Mouse (Mus musculus) kidney, postnatal 25 days (tissue): ENCODE results near the gene Cst13.
"Not testable (repeated sequence)": the region's sequence is repeated elsewhere in the genome, so short reads cannot be mapped to it uniquely, and the experiment has no call there.

Experiments
- DNase-seq, 2 experiments: peaks; one replicate each; pipeline ENCODE4 v3.0.0; 2021; ENCODE audit warnings: mixed read lengths in 2 of 2

The Cst13 gene

DNA sequence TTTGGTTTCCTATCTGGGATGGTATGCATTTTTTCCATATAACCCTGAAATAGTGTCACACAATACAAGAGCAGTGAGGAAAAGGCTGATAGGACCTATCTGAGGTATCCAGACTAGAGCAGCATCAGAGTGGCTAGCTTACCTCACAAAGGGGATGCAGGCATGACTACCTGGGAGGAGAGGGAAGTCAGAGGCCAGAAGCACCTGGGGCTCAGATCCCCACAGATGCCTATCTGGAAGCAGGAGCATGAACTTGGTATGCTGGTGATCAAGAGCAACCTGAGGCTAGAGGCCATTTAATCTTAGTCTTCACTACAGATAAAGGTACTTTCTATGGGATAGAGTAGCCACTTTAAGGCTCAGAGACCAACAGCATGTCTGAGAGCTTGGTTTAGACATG lies at the start of gene Cst13:
Gene Cst13 (plus strand): TSS at position 173 of the 400 bp plus-strand sequence.
- no peak for DNase-seq

DNA sequence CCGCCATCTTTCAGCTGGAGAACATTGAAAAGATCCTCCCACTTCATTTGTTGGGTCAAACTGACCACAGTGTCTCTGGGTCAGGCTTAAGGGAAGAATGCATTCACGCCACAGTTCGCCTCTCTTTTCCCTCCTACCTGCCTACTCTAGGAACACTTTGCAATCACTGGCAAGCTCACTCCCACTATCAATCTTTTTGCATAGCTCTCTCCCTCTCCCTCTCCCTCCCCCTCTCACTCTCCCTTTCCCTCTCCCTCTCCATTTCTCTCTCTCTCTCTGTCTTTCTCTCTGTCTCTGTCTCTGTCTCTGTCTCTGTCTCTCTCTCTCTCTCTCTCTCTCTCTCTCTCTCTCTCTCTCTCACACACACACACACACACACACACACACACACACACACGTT lies 48.5 kb upstream of the Cst13 start, which contains the start of gene Cst11:
Gene Cst11 (minus strand): TSS at position 101 of the 400 bp plus-strand sequence.
- not testable (repeated sequence) for DNase-seq

DNA sequence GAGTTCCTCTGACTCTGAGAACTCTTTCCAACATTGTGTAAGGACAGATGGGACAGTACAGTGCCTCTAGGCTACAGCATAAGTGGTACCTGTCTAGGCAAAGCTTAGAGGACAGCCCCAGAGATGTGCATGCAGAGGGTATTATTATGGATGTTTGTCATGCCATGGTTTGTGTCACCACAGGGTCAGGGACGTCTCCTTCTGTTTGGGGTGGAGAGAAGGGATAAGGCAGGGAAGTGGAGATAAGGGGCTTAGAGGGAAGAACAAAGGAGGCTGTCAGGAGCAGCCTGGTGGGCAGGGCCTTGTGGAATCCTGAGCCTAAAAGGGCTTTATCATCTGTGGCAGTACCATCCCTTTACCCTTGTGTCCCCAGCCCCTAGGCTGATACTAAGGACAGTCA lies 38.2 kb upstream of the Cst13 start, which contains the start of gene 8030411F24Rik:
Gene 8030411F24Rik (plus strand): TSS at position 301 of the 400 bp plus-strand sequence.
- no peak for DNase-seq

DNA sequence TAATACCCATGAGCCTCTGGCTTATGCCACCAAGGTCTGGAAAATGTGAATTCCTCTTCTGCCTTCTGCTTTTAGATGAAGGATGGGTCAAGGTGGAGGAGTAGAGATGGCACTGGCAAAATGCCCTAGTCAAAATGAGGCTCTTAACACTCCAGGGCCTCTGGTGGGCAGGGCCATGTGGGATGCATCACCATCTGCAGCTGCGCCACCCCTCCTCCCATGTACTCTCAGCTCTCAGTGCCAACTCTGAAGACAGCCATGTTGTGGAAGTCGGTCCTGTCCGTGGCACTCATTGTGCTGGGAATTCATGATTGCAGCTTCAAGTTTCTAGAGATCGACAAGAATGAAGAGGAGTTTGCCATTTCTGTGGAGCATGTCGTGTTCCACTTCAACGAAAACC lies 30.7 kb upstream of the Cst13 start, which contains the start of gene Cst12:
Gene Cst12 (plus strand): TSS at position 220 of the 400 bp plus-strand sequence.
- no peak for DNase-seq

DNA sequence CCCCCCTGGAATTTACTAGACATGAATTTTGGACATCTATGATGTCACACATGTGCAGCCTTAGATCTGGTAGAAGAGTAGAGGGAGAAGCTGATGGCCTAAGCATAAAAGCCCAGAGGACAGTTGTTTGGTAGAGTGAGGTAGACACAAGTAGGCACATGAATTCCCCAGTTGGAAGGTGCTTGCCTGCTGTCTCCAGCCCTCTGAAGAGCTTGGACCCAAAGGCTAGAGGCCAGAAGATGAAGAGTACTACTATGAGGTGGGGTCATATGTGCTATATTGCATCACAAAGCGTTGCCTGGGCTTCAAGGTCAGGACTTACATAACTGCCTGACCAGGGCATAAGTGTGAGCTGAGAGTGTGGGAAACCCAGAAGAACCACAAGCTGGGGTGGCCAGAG lies 21.4 kb upstream of the Cst13 start, which contains the start of gene Cst8:
Gene Cst8 (plus strand): TSS at position 301 of the 400 bp plus-strand sequence.
- no peak for DNase-seq

DNA sequence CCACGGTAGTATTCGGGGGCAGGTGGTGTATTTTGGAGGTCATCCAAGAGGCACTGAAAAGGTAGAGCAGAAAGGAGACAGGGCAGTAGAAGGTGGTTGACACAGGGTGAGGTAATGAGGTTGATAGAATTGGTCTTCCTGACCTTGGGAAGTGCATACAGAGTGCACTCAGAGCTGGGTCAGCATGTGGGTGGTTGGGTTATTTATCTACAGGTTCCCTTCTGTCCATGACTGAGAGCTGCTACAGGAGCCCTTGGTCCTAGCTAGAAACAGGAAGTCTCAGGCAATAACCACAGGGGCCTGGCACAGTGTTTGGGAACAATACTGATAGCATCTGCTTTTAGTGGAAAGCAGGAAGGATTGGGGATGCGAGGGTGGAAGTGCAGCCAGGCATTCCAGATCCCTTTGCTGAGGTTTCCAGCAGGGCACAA lies 18.4 kb upstream of the Cst13 start:
- peak; percentile 9 to 52 for DNase-seq

DNA sequence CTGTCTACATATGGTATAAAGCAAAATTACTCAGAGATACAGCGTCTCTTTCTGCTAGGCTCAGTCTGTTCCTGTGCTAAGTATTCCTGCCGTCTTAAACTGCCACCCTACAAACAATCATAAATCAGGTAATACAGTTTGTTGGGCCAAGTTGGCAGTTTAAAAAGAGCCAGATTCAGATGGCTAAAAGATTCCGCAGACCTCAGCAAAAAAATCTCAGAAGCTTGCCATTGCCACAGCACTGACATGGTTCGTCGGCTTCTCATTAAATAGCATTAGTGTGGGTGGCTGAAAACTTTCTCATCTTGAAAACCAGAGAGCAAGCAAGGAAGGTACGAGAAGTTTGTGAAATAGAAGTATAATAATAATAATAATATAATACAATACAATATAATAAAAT lies 13.2 kb upstream of the Cst13 start:
- DNase-seq, result no peak

DNA sequence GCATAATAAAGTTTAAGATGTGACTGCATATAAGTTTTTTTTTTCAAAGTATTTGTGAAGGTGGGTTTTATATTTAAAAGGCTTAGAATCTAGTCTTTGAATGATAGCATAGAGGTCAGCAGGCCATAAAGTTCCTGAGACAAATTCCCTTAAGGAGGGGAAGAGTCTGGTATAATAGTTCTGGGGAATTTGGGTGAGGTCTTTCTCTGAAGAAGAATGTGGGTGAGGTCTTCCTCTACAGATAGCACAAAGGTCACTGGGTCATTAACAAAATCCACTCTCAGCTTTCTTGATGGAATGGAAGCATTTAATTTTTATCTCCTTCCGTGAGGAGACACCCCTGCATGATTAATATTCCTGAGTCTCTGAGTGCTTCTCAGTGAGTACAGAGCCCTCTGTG lies 6.1 kb downstream of the Cst13 start:
- DNase-seq, result no peak

DNA sequence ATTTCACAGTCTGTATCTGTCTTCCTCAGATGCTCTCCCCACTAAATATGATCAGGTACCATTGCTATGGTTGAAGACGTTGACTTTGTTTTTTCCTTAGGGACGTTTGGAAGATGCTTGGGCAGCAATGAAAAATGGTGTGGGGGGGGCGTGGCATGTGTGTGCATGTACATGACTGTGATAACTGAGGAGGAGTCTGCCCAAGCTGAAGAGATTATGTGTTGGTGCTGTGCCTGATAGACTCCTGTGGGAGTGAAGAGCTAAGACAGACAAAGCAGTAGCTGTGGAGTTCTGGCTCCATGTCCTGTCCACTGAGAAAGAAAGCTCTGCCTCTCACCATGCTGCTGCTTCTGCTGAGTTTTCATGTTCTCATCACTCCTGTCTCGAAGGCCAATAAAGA lies 15.0 kb downstream of the Cst13 start, which contains the start of gene Cst9:
Gene Cst9 (plus strand): TSS at position 236 of the 400 bp plus-strand sequence.
- no peak for DNase-seq

DNA sequence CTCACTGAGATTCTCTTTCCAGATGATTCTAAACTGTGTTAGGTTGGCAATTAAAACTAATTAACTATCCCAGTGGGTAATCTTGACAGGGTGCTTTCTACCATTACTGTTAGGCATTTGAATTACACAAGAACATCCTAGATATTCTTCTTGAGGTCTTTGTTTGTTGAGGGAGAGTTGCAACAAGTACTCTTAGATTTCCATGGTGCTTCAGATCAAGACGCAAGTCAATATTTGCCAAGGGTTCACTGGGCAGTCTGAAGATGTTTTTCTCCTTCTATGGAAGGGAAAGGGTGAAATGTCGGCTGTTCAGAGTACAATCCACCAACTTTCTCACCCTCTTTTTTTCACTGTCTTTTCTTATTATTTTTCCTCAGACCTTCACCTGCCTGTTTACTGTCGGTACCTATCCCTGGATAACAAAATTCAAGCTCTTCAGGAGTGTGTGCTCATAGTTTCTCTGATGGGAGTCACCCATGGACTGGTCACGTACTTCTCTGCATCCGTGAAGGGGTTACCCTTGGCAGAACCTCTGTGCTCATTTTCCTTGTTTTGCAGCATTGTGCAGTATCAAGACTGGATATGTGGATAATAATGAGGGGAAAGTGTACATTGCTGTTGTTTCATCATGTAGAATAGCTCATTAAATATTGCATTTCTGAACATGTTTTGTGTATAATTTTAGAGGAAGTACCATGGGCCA lies 18.3 kb downstream of the Cst13 start:
- DNase-seq, result no peak

DNA sequence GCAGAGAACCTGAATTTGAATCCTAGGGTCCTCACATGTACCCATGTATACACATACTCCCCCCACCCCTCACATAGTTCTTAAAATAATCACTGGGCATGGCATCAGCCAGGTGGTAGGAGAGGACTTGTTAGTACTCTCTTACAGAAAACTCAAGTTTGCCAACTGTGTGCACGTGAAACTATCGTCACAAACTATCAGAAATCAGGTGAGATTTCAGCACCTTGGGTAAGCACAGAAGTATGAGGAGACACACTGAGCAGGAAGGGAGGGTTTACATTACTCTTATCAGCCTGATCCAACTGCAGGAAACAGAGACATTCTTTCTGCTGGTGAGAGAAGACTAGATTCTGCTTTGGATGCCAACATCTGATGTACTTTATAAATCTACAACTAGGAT lies 19.3 kb downstream of the Cst13 start:
- DNase-seq, result no peak

DNA sequence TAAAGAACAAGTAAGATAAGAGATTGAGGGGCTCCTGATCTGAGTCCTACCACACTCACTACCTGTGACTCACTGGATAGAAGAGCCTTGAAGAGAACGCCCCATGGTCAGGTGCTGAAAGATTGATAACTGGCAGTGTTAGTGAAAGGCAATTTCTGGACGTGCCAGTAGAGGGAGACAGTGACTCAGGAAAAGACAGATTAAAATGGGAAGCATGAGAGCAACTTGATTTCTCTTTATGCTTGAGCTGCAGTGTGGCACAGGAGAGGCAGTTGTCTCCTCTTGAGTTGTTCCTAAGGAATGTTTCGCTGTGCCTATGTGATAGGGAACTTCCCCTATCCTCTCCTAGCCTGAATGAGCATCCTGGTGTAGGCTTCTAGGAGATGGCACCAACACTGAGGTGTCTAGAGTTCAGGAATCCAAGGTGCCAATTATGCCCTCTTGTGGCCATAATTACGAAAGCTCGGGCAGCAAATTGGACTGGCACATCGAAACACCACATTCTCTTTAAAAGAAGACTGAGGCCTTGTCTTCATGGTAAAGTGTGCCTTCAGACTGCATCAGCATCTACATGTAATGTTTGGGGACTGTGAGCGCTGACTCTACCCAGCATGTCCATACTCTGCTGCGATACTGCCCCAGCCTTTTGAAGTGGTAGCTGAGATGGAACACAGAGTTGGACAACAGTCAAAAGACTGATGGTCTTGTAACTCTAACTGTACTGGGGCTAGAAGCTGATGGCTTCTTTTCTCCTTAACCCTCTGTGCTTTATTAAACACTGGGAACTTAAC lies 31.4 kb downstream of the Cst13 start:
- DNase-seq, result peak; percentile 67 to 90

DNA sequence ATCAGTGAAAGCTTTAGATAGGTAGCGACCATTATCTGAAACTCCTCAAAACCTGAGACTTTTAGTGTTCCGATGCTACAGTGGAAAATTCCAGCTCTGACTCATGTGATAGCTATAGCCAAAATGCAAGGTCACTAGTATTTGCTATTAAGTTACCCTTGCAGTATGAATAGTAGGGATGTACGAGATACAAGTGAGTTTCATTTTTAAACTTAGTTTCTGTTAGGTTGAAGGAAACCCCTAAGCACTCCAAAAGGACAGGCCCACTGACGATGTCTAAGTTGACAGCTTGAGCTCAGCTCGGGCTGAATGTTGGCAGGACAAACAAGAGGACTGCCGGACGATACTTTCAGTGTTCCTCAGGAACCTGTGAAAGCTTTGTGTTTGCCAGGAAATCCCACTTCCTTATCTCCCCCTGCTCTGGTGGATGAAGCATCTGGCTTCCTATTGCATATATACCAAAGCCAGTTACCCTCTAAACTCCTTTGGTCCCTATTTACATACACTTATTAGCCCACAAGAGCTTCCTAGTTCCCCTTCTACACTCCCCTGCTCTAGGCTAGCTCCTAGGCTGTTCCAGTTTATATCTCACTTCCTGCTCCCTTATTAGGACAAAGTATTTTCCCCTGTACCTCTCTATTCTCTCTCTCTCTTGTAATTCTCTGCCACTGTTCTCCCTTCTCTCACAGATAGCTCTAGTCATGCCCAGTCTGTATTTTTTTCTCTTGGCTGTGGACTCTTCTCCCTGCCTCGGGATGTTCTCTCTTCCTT lies 36.9 kb downstream of the Cst13 start:
- no peak for DNase-seq

DNA sequence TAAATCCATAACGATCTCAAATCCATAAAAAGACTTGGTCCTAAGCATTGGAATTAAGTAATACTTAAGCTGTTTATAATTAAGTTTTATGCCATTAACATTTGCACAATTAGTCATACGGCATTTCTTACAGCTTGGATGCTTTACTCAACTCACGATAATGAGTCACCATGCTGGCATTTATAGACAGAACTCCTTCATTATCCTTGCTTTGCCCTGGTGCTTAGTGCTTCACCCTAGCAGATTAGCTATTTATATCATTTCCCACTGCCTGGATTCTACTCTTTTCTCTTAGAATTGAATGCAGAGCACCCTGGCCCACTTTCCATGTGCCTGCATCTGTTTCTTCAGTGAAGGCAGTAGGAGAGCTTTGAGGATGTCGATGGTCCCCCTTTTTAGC lies 37.6 kb downstream of the Cst13 start:
- DNase-seq, result no peak

DNA sequence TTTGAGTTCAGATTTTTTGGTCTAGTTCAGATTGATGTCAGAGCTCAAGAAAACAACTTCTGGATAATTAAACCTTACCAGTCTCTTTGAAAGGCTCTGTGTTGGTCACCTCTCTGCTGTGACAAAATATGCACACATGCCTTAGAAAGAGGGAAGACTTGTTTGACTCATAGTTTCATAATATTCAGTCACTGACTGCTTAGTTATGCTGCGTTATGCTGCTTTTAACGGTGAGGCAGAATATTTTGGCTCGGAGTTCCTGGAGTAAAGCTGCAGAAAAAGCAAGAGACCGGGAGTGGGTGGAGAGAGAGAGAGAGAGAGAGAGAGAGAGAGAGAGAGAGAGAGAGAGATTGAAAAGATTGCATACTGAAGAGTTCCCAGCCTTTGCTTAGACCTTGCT lies 41.1 kb downstream of the Cst13 start:
- no peak for DNase-seq

DNA sequence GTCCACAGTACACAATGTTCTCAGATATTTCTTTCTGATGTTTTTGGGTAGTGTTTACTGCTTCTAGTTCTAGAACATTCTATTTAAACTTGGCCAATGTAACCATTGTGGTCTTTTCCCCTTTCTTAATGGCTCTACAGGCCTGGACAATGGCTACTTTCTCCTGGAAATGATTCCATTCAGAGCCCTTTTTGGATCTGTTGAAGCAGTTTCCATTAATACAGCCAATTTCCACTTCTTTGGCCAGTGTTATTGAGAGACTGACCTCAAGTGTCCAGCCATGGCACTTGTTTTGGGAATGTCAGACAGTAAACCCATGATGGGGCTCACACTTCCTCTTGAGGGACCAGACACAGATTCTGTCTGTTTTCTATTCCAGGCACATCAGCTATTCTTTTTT lies 41.8 kb downstream of the Cst13 start:
- DNase-seq, result no peak

DNA sequence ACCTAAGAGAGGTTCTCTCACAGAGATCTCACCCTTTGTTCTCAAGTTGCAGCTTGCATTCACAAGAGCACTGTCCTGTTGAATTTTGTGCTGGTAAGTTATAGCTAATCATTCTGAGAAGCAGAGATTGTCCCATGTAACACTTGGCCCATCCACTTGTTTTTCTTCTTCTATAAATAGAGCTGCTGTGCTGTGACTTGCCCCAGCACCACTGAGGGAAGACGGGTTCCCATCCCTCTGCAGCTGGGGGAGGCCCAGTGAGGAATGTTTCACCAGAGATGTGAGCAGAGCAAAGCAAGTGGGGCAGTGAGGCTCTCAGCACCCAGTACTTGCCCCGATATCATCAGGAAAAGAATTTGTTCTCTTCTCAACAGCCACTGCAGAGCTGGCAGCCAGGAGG lies 45.1 kb downstream of the Cst13 start, which contains the start of gene 9230104L09Rik:
Gene 9230104L09Rik (minus strand): TSS at position 73 of the 400 bp plus-strand sequence.
- no peak for DNase-seq

DNA sequence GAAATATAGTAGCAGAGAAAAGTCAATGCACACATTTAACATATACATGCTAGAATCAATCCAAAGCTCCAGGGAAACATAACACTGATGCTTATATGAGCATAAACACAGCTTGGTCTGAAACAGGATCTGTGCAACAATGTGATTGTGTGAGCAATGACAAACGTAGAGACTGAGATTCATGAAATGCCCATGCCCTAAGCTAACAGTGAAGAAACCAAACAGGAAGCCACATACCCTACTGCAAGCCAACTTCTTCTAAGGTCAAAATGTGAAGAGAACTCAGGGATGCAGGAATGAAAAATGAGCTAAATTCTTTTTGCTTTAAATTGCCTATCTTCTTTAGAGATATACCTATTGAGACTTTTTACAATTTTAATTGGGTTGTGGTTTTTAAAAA lies 49.1 kb downstream of the Cst13 start:
- no peak for DNase-seq

DNA sequence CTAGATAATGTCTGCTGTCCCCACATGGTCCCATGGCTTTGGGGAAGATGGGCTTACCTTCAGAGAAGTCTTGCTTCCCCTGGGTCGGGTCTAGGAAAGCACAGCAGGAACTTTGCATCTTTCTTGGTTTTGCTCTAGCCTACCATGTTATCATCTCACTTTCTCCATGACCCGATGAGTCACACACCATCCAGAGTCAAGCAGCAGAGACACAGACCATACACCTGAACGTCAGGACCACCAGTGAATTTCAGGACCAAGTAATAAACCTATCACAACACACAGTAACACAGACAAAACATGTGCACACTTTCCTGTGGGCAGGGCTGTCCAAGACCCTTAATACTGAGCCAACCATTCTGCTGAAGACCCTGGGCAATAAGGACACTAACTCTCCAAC lies 50.6 kb downstream of the Cst13 start:
- no peak for DNase-seq

DNA sequence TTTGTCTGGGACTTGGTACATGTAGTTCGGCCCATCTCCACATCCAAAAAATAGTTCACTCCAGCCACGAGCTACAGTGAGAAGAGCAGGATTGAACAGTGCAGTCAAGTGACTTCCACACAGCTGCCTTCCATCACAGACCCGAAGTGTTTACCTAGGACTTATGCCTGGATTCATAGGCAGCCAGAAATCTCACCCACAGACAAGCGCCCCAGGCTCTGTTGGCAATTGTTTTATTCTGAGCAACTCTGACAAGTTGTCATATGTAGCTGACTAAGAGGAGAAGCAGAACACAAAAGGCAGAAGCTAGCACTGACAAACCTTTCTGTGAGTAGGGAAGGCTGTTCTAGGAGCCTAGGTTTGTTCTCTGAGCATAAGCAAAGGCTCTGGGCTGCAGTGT lies 53.0 kb downstream of the Cst13 start:
- no peak for DNase-seq

DNA sequence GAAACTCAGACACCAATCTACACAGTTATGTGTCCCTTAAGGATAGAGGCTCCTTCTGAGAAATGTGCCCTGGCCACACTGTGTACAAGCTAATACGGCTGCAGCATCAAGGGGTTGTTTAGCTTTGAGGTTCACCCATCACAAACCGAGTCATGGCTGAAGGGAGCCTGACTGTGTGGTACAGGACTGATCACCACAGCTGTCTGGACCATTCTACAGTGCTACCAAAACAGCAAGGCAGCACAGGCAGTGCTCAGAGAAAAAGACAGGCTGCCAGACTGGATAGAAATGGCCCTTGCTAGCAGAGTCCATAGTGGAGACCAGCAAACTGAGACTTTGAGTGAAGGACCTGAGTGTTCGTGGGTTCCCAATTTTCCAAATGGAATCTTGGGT lies 54.3 kb downstream of the Cst13 start:
- no peak for DNase-seq

DNA sequence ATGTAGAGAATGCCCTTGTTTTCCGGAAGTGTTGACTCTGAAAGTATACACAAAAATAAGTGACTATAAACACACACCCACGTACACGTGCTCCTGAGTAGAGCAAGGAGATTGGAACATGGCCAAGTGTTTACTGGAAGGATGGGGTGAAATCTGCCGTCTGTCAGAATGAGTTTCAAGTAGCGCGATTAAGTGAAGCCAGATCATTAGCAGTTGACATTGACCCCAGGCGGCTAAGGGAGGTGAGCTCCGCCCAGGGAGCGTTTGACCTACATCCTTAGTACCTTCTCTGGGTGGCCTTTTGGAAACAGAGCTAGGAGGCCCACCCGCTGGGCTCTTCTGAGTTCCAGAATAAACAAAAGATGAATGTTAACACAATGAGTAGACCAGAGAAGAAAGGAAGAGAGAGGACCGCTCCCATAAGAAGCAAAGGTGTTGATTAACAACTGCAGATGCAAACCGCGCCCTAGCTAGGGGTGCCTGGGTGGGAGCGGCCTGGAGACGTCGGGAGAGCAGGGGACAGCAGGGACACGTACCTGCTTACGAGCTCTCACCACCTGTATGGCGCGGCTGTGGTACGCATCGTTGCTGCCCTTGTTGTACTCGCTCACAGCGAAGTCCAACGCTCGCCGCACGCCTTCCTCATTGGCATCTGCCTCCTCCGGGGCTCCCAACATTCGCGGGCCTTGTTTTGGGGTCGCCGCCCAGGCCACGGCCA lies 54.9 kb downstream of the Cst13 start:
- DNase-seq, result peak; percentile 40 to 52
